Mouse (Mus musculus): Measurements from ENCODE around the gene Gin1. TPM values are rescaled to one million over a fixed set of nuclear protein-coding genes. Genes with fewer than 3 reads are reported as not detected.

Gin1 gene
- polyA plus RNA-seq, 1 experiment from 2014 or later, result 14.2 TPM

DNA sequence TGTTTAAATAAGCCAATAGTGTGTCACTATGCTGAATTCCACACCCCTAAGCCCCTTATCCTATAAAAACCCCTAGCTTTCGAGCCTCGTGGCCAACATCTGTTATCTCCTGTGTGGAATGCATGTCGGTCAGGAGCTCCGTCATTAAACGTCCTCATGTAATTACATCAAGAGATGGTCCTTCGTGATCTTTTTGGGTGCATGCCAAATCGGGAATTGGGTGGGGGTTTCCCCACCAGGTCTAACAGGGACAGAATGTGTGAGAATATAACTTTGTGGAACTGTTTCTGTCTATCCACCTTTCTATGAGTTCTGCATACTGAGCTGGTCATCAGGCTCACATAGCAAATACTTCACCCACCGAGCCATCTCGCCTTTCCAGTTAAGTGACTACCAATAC is 26.0 kb downstream of the Gin1 start:
- Histone ChIP-seq H3K36me3 (no peaks in the 10 kb centered on the region), H3K4me1 (no peaks in the 10 kb centered on the region), H3K27ac (no peak overlapping the region), H3K27me3 (ENCODE audit: low read depth, poor library complexity, severe bottlenecking) (no peaks in the 10 kb centered on the region), H3K4me3 (no peak overlapping the region), H3K9me3 (replicated peaks) (no peaks in the 10 kb centered on the region)
- WGBS, result 92% methylated on average over 9 of the region's 9 CpGs
- DNase-seq (ENCODE audit: low spot score), result no peak

- no peak for DNase-seq (ENCODE audit: low spot score)
- 62% methylated on average over 4 of the region's 4 CpGs for WGBS
- Histone ChIP-seq H3K4me3 (no peak overlapping the region), H3K36me3 (no peaks in the 10 kb centered on the region), H3K27ac (no peak overlapping the region), H3K4me1 (no peaks in the 10 kb centered on the region), H3K9me3 (replicated peaks) (no peaks in the 10 kb centered on the region), H3K27me3 (ENCODE audit: low read depth, poor library complexity, severe bottlenecking) (no peaks in the 10 kb centered on the region)
These were observed 32.4 kb downstream of the Gin1 start for GRCm38 (mm10) chr1:97802207-97802902.

- H3K4me1 ChIP-seq, result no peaks in the 10 kb centered on the region
- no peak for DNase-seq (ENCODE audit: low spot score)
- H3K27me3 ChIP-seq (ENCODE audit: low read depth, poor library complexity, severe bottlenecking), result no peaks in the 10 kb centered on the region
- no peaks in the 10 kb centered on the region for H3K36me3 ChIP-seq
- no peak overlapping the region for H3K27ac ChIP-seq
- H3K9me3 ChIP-seq (replicated peaks), result no peaks in the 10 kb centered on the region
- H3K4me3 ChIP-seq, result no peak overlapping the region
These were observed 34.5 kb downstream of the Gin1 start for GRCm38 (mm10) chr1:97804520-97804919.

DNA sequence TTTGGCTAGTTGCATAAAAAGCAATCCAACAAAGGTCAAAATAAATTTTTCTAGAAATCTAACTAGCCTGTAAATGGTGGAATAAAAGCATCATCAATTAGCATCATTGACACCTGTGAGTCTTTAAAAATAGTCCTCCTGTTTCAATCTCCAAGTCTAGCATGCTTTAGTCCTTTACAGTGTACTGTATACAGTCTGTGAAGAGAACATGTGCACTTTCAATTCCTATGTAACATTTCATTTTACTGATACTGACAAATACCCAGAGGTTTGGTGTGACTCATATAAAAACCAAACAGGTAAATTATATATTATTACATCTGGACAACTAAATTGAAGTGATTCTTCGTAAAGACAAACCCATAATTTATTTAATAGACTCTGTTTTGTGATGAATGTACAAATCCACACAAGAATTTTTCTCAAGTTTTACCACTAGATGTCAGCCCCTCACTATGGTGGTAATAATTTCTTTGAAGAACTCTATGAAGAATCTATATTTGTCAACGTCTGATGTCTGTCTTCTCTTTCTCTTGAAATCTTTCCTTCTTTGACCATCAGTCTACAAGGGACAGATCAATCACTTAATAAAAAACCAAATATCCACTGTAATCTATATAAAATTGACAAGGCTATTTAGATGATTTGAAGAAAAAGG is 39.4 kb downstream of the Gin1 start:
- H3K27me3 ChIP-seq (ENCODE audit: low read depth, poor library complexity, severe bottlenecking), result no peaks in the 10 kb centered on the region
- H3K9me3 ChIP-seq (replicated peaks), result no peaks in the 10 kb centered on the region
- DNase-seq (ENCODE audit: low spot score), result no peak
- 65% methylated on average over 2 of the region's 2 CpGs for WGBS
- H3K4me1 ChIP-seq, result no peaks in the 10 kb centered on the region
- no peaks in the 10 kb centered on the region for H3K36me3 ChIP-seq
- no peak overlapping the region for H3K4me3 ChIP-seq
- no peak overlapping the region for H3K27ac ChIP-seq

GRCm38 (mm10) chr1:97821282-97821681 is 51.3 kb downstream of the Gin1 start:
- Histone ChIP-seq H3K4me3 (no peak overlapping the region), H3K9me3 (replicated peaks) (no peaks in the 10 kb centered on the region), H3K27me3 (ENCODE audit: low read depth, poor library complexity, severe bottlenecking) (no peaks in the 10 kb centered on the region), H3K27ac (no peak overlapping the region), H3K4me1 (no peaks in the 10 kb centered on the region), H3K36me3 (no peaks in the 10 kb centered on the region)
- WGBS, result 88% methylated on average over 3 of the region's 3 CpGs
- no peak for DNase-seq (ENCODE audit: low spot score)

- H3K9me3 ChIP-seq (replicated peaks), result no peaks in the 10 kb centered on the region
- H3K27ac ChIP-seq, result no peak overlapping the region
- WGBS, result 89% methylated on average over 5 of the region's 5 CpGs
- no peak overlapping the region for H3K4me3 ChIP-seq
- no peaks in the 10 kb centered on the region for H3K36me3 ChIP-seq
- no peaks in the 10 kb centered on the region for H3K27me3 ChIP-seq (ENCODE audit: low read depth, poor library complexity, severe bottlenecking)
- no peaks in the 10 kb centered on the region for H3K4me1 ChIP-seq
- DNase-seq (ENCODE audit: low spot score), result no peak
These were observed 52.2 kb downstream of the Gin1 start for GRCm38 (mm10) chr1:97822203-97822602.

- Histone ChIP-seq H3K27ac (no peak overlapping the region), H3K4me1 (no peaks in the 10 kb centered on the region), H3K9me3 (replicated peaks) (no peaks in the 10 kb centered on the region), H3K4me3 (no peak overlapping the region), H3K36me3 (no peaks in the 10 kb centered on the region), H3K27me3 (ENCODE audit: low read depth, poor library complexity, severe bottlenecking) (no peaks in the 10 kb centered on the region)
- WGBS, result 95% methylated on average over 7 of the region's 7 CpGs
- DNase-seq (ENCODE audit: low spot score), result no peak
These were observed 52.9 kb downstream of the Gin1 start for GRCm38 (mm10) chr1:97822904-97823303.

DNA sequence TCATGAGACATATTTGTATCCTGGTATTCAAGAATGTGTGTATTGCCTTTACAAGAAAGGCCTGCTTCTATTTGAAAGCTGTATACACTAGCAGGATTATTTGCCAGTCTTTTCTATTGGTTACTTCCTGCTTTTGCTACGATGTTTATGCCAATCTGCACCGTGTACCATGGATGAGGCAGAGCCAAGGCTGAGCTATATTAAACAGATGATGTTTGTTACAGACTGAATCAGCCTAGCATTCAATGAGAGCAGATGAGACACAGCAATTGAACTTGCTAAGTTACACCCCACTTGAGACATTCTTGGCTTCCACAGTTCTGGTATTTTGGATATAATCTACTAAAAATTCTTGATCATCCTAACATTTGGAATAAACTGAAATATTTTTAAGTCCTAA is 57.6 kb downstream of the Gin1 start:
- Histone ChIP-seq H3K27ac (no peak overlapping the region), H3K4me3 (no peak overlapping the region), H3K27me3 (ENCODE audit: low read depth, poor library complexity, severe bottlenecking) (no peaks in the 10 kb centered on the region), H3K9me3 (replicated peaks) (no peaks in the 10 kb centered on the region; the same call in 1 of the 2 replicates), H3K36me3 (no peaks in the 10 kb centered on the region), H3K4me1 (no peaks in the 10 kb centered on the region)
- 87% methylated on average over 2 of the region's 2 CpGs for WGBS
- DNase-seq (ENCODE audit: low spot score), result no peak

GRCm38 (mm10) chr1:97828087-97828486 is 58.1 kb downstream of the Gin1 start:
- H3K27me3 ChIP-seq (ENCODE audit: low read depth, poor library complexity, severe bottlenecking), result no peaks in the 10 kb centered on the region
- no peaks in the 10 kb centered on the region; the same call in 1 of the 2 replicates for H3K9me3 ChIP-seq (replicated peaks)
- no peak for DNase-seq (ENCODE audit: low spot score)
- no peak overlapping the region for H3K4me3 ChIP-seq
- no peaks in the 10 kb centered on the region for H3K36me3 ChIP-seq
- no peaks in the 10 kb centered on the region for H3K4me1 ChIP-seq
- H3K27ac ChIP-seq, result no peak overlapping the region
- WGBS, result 98% methylated on average over 5 of the region's 5 CpGs

GRCm38 (mm10) chr1:97833466-97834353 is 63.7 kb downstream of the Gin1 start:
- DNase-seq (ENCODE audit: low spot score), result no peak
- WGBS, result 77% methylated on average over 5 of the region's 5 CpGs
- H3K27ac ChIP-seq, result no peak overlapping the region
- no peaks in the 10 kb centered on the region for H3K4me1 ChIP-seq
- no peaks in the 10 kb centered on the region for H3K27me3 ChIP-seq (ENCODE audit: low read depth, poor library complexity, severe bottlenecking)
- H3K4me3 ChIP-seq, result no peak overlapping the region
- H3K9me3 ChIP-seq (replicated peaks), result no peaks in the 10 kb centered on the region; the same call in 1 of the 2 replicates
- H3K36me3 ChIP-seq, result no peaks in the 10 kb centered on the region

DNA sequence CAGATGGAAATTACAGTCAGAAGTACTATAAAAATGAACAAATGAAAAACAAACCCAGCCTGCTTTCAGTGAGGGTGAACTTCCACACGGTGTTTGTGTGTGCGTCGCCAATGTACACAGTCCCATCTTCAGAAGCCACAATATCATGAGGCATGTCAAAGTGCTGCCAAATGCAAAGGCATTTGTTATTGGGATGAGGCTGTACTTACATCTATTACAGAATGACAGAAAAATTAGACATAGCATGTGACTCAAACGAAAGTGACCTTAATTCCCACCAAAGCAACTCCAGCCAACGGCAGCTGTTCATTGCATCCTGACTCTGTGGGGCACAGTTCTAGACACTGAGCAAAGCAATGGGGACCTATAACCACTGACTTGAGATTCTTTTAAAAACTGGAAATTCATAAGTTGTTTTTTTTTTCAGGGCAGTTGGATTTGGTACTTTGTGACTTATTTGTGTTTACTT is 64.4 kb downstream of the Gin1 start:
- Histone ChIP-seq H3K36me3 (no peaks in the 10 kb centered on the region), H3K27me3 (ENCODE audit: low read depth, poor library complexity, severe bottlenecking) (no peaks in the 10 kb centered on the region), H3K4me3 (no peak overlapping the region), H3K9me3 (replicated peaks) (no peaks in the 10 kb centered on the region; the same call in 1 of the 2 replicates), H3K4me1 (no peaks in the 10 kb centered on the region), H3K27ac (no peak overlapping the region)
- 96% methylated on average over 5 of the region's 5 CpGs for WGBS
- no peak for DNase-seq (ENCODE audit: low spot score)

All from limb, embryonic 10.5 days (tissue).